Mouse (Mus musculus) gastrocnemius, adult 2 months (tissue): ENCODE results near the gene Setd1a. TPM values are rescaled to one million over a fixed set of nuclear protein-coding genes. Genes with fewer than 3 reads are reported as not detected.

ENCODE experiments used
- DNase-seq: peaks from one replicate; pipeline ENCODE4 v3.0.0; 2022
- H3K27ac ChIP-seq: fragments of 200-600 bp; 2 replicates; pipeline ENCODE4 v1.8.1; 2022; ENCODE audit warnings: mild to moderate bottlenecking
- H3K4me3 ChIP-seq: fragments of 200-600 bp; 2 replicates; pipeline ENCODE4 v1.8.1; 2022; ENCODE audit warnings: mild to moderate bottlenecking, moderate library complexity
- CTCF ChIP-seq: fragments of 200-600 bp; IDR thresholded peaks from 2 replicates; pipeline ENCODE4 v1.8.1; 2022; ENCODE audit warnings: antibody characterized with exemption, mild to moderate bottlenecking, moderate library complexity
- intact Hi-C: fragments of 180-260 bp; cut with DNase I; formaldehyde crosslinking; loops from one replicate; pipeline ENCODE4 v1.15.1; 2025
- total RNA-seq, 2 experiments: library from RNA; stranded (reverse); gene quantifications; 2 replicates each; pipeline ENCODE4 v1.2.3; 2021

The Setd1a gene
- total RNA-seq, 2 experiments from 2014 or later: 15.3 to 20.8 TPM

GRCm38 (mm10) chr7:127750131-127751127 is 26.0 kb upstream of the Setd1a start:
- Histone ChIP-seq H3K27ac (no peak overlapping the region), H3K4me3 (0 out of 2 replicates have a peak overlapping the region, but pooled peaks have one; percentile 21)
- intact Hi-C loops: no loop called here
- no peak for DNase-seq
- TF ChIP-seq CTCF: no peak

GRCm38 (mm10) chr7:127751619-127752018 is 24.9 kb upstream of the Setd1a start:
- no peak for TF ChIP-seq CTCF
- H3K27ac ChIP-seq: no peak overlapping the region
- intact Hi-C loops: no loop called here
- no peak for DNase-seq
- H3K4me3 ChIP-seq: no peak overlapping the region

GRCm38 (mm10) chr7:127752069-127752468 is 24.4 kb upstream of the Setd1a start:
- TF ChIP-seq CTCF: no peak
- no peak for DNase-seq
- H3K4me3 ChIP-seq: no peak overlapping the region
- intact Hi-C loops: no loop called here
- no peak overlapping the region for H3K27ac ChIP-seq

- Histone ChIP-seq H3K4me3 (no peak overlapping the region), H3K27ac (no peak overlapping the region)
- intact Hi-C loops: no loop called here
- TF ChIP-seq CTCF: no peak
- DNase-seq: no peak
These were observed 23.3 kb upstream of the Setd1a start for GRCm38 (mm10) chr7:127753158-127753557.

GRCm38 (mm10) chr7:127753741-127754140 is 22.7 kb upstream of the Setd1a start:
- TF ChIP-seq CTCF: no peak
- DNase-seq: no peak
- Histone ChIP-seq H3K4me3 (no peak overlapping the region), H3K27ac (no peak overlapping the region)
- intact Hi-C loops: no loop called here

- intact Hi-C loops: no loop called here
- no peak overlapping the region for H3K27ac ChIP-seq
- H3K4me3 ChIP-seq: no peak overlapping the region
- no peak for TF ChIP-seq CTCF
- DNase-seq: no peak
These were observed 16.8 kb upstream of the Setd1a start for GRCm38 (mm10) chr7:127759716-127760115.

GRCm38 (mm10) chr7:127760478-127760877 is 16.0 kb upstream of the Setd1a start:
- DNase-seq: no peak
- no peak overlapping the region for H3K4me3 ChIP-seq
- intact Hi-C loops: no loop called here
- no peak for TF ChIP-seq CTCF
- no peak overlapping the region for H3K27ac ChIP-seq

GRCm38 (mm10) chr7:127761026-127761425 is 15.4 kb upstream of the Setd1a start:
- H3K4me3 ChIP-seq: no peak overlapping the region
- H3K27ac ChIP-seq: no peak overlapping the region
- peak; percentile 79 for DNase-seq
- TF ChIP-seq CTCF: no peak; the same call in none of the 2 replicates
- intact Hi-C loops: loop anchor here (1.0 kb wide), 1 partner anchor 86 kb away; no protein-coding TSS in a partner anchor

- intact Hi-C loops: no loop called here
- no peak for DNase-seq
- TF ChIP-seq CTCF: no peak
- Histone ChIP-seq H3K4me3 (no peak overlapping the region), H3K27ac (no peak overlapping the region)
These were observed 12.8 kb upstream of the Setd1a start for GRCm38 (mm10) chr7:127763642-127764041.

- Histone ChIP-seq H3K4me3 (no peak overlapping the region), H3K27ac (no peak overlapping the region)
- TF ChIP-seq CTCF: no peak
- no peak for DNase-seq
- intact Hi-C loops: no loop called here
These were observed 10.7 kb upstream of the Setd1a start for GRCm38 (mm10) chr7:127765756-127766155.

GRCm38 (mm10) chr7:127766851-127767609 is 9.4 kb upstream of the Setd1a start:
- TF ChIP-seq CTCF: no peak
- no peak for DNase-seq
- no peak overlapping the region for H3K27ac ChIP-seq
- intact Hi-C loops: no loop called here
- H3K4me3 ChIP-seq: no peak overlapping the region

GRCm38 (mm10) chr7:127767671-127768345 is 8.7 kb upstream of the Setd1a start:
- TF ChIP-seq CTCF: no peak
- intact Hi-C loops: no loop called here

More at GRCm38 (mm10) chr7:127767671-127768345, 8.7 kb upstream of the Setd1a start:
- DNase-seq: no peak
- Histone ChIP-seq H3K27ac (no peak overlapping the region), H3K4me3 (no peak overlapping the region)
